8 mouse cellular contexts compared by ENCODE assay signal in genomic region chr1:151390029-151390428, GRCm38 (mm10). TPM values are rescaled to one million over a fixed set of nuclear protein-coding genes. Genes with fewer than 3 reads are reported as not detected.
DNase-seq lines count a peak whose midpoint lies in the region; ATAC-seq and TF ChIP-seq lines count a peak whose summit lies in the region.

No protein-coding gene starts in this region.

- TF ChIP-seq CTCF in intestine, postnatal 0 days (IDR thresholded peaks at IDR 0.05; ENCODE audit: low read depth), result peak; percentile 71
- peak; percentile 48 for TF ChIP-seq CTCF in E14TG2a.4 (conservative IDR thresholded peaks at IDR 0.05; ENCODE audit: low read length)

- intact Hi-C loops in heart, postnatal 25 days (cut with DNase I), result no loop called here

- H3K4me1 ChIP-seq in intestine, postnatal 0 days (replicated peaks; ENCODE audit: control insufficient read depth, insufficient read depth, low read length), result no peaks in the 10 kb centered on the region
- H3K4me1 ChIP-seq in intestine, embryonic 15.5 days (replicated peaks), result no peaks in the 10 kb centered on the region
- no peaks in the 10 kb centered on the region for H3K4me1 ChIP-seq in E14TG2a.4 (replicated peaks; ENCODE audit: low read depth, low read length)
- H3K4me1 ChIP-seq in limb, embryonic 10.5 days, result no peaks in the 10 kb centered on the region

- H3K9ac ChIP-seq in intestine, postnatal 0 days (ENCODE audit: low read depth, low read length), result no peak overlapping the region
- no peak overlapping the region for H3K9ac ChIP-seq in intestine, embryonic 15.5 days

- H3K4me2 ChIP-seq in intestine, postnatal 0 days (replicated peaks; ENCODE audit: low read depth), result no peak overlapping the region
- H3K4me2 ChIP-seq in intestine, embryonic 15.5 days (replicated peaks), result no peak overlapping the region

- WGBS in intestine, postnatal 0 days, result 98% methylated on average over 1 of the region's 1 CpGs
- 100% methylated on average over 1 of the region's 1 CpGs for WGBS in intestine, embryonic 15.5 days
- 96% methylated on average over 1 of the region's 1 CpGs for WGBS in limb, embryonic 10.5 days

- no peak for ATAC-seq in intestine, postnatal 0 days
- no peak for ATAC-seq in intestine, embryonic 15.5 days
- no peak for ATAC-seq in inflammation-experienced regulatory T-cells, adult 6 months

- peaks cover 28% of the 10 kb centered on the region for H3K36me3 ChIP-seq in intestine, postnatal 0 days (ENCODE audit: control insufficient read depth, insufficient read depth)
- H3K36me3 ChIP-seq in intestine, embryonic 15.5 days, result no peaks in the 10 kb centered on the region
- H3K36me3 ChIP-seq in E14TG2a.4 (ENCODE audit: insufficient read depth, low read length), result peaks cover 20% of the 10 kb centered on the region; the same call in 1 of the 2 replicates
- peaks cover 30% of the 10 kb centered on the region for H3K36me3 ChIP-seq in limb, embryonic 10.5 days

- DNase-seq in WW6 (ENCODE audit: low read depth, low spot score), result peak; percentile 9
- peak; percentile 34 for DNase-seq in limb, embryonic 10.5 days (ENCODE audit: low spot score)
- DNase-seq in layer of hippocampus, postnatal 36 days, result no peak
- no peak for DNase-seq in heart, postnatal 25 days (ENCODE audit: low spot score)

- H3K27ac ChIP-seq in intestine, postnatal 0 days (ENCODE audit: low read depth, low read length), result no peak overlapping the region
- H3K27ac ChIP-seq in intestine, embryonic 15.5 days, result no peak overlapping the region
- no peak overlapping the region for H3K27ac ChIP-seq in limb, embryonic 10.5 days

- no peak overlapping the region for H3K4me3 ChIP-seq in intestine, postnatal 0 days (ENCODE audit: low read depth, low read length)
- H3K4me3 ChIP-seq in intestine, embryonic 15.5 days (replicated peaks), result no peak overlapping the region
- no peak overlapping the region for H3K4me3 ChIP-seq in E14TG2a.4 (replicated peaks; ENCODE audit: low read length)
- H3K4me3 ChIP-seq in limb, embryonic 10.5 days, result no peak overlapping the region

- H3K27me3 ChIP-seq in intestine, postnatal 0 days (replicated peaks; ENCODE audit: control insufficient read depth, insufficient read depth, low read length), result no peaks in the 10 kb centered on the region
- H3K27me3 ChIP-seq in intestine, embryonic 15.5 days (replicated peaks), result no peaks in the 10 kb centered on the region
- no peaks in the 10 kb centered on the region for H3K27me3 ChIP-seq in E14TG2a.4 (ENCODE audit: insufficient read depth, low read length)
- no peaks in the 10 kb centered on the region for H3K27me3 ChIP-seq in limb, embryonic 10.5 days (ENCODE audit: low read depth, poor library complexity, severe bottlenecking)

- no peaks in the 10 kb centered on the region for H3K9me3 ChIP-seq in intestine, postnatal 0 days (ENCODE audit: control insufficient read depth)
- H3K9me3 ChIP-seq in intestine, embryonic 15.5 days, result no peaks in the 10 kb centered on the region
- H3K9me3 ChIP-seq in E14TG2a.4 (ENCODE audit: low read length), result no peaks in the 10 kb centered on the region
- no peaks in the 10 kb centered on the region for H3K9me3 ChIP-seq in limb, embryonic 10.5 days (replicated peaks)

RNA-seq across cellular contexts. Expression of gene Swt1, which starts 38.2 kb away (rescaled TPM):
- 56.7 and 66.5 TPM in 2 replicates for polyA plus RNA-seq in intestine, postnatal 0 days (2015; fragmentation: Nextera tagmentation; extraction: Ambion mirVana)
- polyA plus RNA-seq in intestine, embryonic 15.5 days (2015; fragmentation: Nextera tagmentation; extraction: Ambion mirVana), result 29.1 and 39.7 TPM in 2 replicates
- 18.3 and 19.1 TPM in 2 replicates for polyA plus RNA-seq in limb, embryonic 10.5 days (2016; fragmentation: Nextera tagmentation; extraction: Ambion mirVana)
- polyA plus RNA-seq in inflammation-experienced regulatory T-cells, adult 6 months (2017; shearing (Covaris generic)), result 10 to 100 TPM; 38.3 to 57.7 (median 45.1) TPM
- 10 to 100 TPM; 15.0 to 17.2 TPM for total RNA-seq in layer of hippocampus, postnatal 36 days (2021)
- total RNA-seq in heart, postnatal 25 days (2021), result 10 to 100 TPM in 1 of 2 experiments, 1 to 10 TPM in 1; 9.8 to 12.2 TPM

RNA-seq across cellular contexts. Expression of gene Trmt1l, which starts 38.3 kb away (rescaled TPM):
- polyA plus RNA-seq in intestine, postnatal 0 days (2015; fragmentation: Nextera tagmentation; extraction: Ambion mirVana), result 18.5 and 21.7 TPM in 2 replicates
- polyA plus RNA-seq in intestine, embryonic 15.5 days (2015; fragmentation: Nextera tagmentation; extraction: Ambion mirVana), result 39.3 and 42.8 TPM in 2 replicates
- 45.2 and 50.7 TPM in 2 replicates for polyA plus RNA-seq in limb, embryonic 10.5 days (2016; fragmentation: Nextera tagmentation; extraction: Ambion mirVana)
- 10 to 100 TPM; 34.3 to 48.4 (median 45.0) TPM for polyA plus RNA-seq in inflammation-experienced regulatory T-cells, adult 6 months (2017; shearing (Covaris generic))
- total RNA-seq in layer of hippocampus, postnatal 36 days (2021), result 10 to 100 TPM; 36.1 to 36.5 TPM
- total RNA-seq in heart, postnatal 25 days (2021), result 10 to 100 TPM; 21.4 to 22.2 TPM

RNA-seq across cellular contexts. Expression of gene Ivns1abp, which starts 45.8 kb away (rescaled TPM):
- polyA plus RNA-seq in intestine, postnatal 0 days (2015; fragmentation: Nextera tagmentation; extraction: Ambion mirVana), result 101 and 107 TPM in 2 replicates
- 313 and 339 TPM in 2 replicates for polyA plus RNA-seq in intestine, embryonic 15.5 days (2015; fragmentation: Nextera tagmentation; extraction: Ambion mirVana)
- 343 and 366 TPM in 2 replicates for polyA plus RNA-seq in limb, embryonic 10.5 days (2016; fragmentation: Nextera tagmentation; extraction: Ambion mirVana)
- polyA plus RNA-seq in inflammation-experienced regulatory T-cells, adult 6 months (2017; shearing (Covaris generic)), result 100 to 1,000 TPM; 119 to 141 (median 125) TPM
- total RNA-seq in layer of hippocampus, postnatal 36 days (2021), result 10 to 100 TPM; 97.7 to 99.2 TPM
- 100 to 1,000 TPM; 516 to 557 TPM for total RNA-seq in heart, postnatal 25 days (2021)

Comparison
In these comparisons a context has a peak if more than half of its experiments do, and no peak if none do; other contexts are left out.
1. DNase-seq: peak in WW6 (single experiment) and limb, embryonic 10.5 days (single experiment); none in layer of hippocampus, postnatal 36 days (0 of 2) and heart, postnatal 25 days (single experiment).